Mouse (Mus musculus): ENCODE measurements around the gene Eef1akmt4.
A peak's percentile ranks its signal among the peaks of the same experiment; 100 is the strongest.
"Not testable (repeated sequence)": the region's sequence is repeated elsewhere in the genome, so short reads cannot be mapped to it uniquely, and the experiment has no call there.

The Eef1akmt4 gene

GRCm38 (mm10) chr16:20628871-20629391, 17.5 kb downstream of the Eef1akmt4 start:
- no peak for DNase-seq

- peak; percentile 24 for DNase-seq
Measured at GRCm38 (mm10) chr16:20629731-20630634, 18.6 kb downstream of the Eef1akmt4 start, which contains the start of gene Ece2. Gene Ece2 (plus strand): TSS chr16:20629828.

- DNase-seq, result no peak
Measured at GRCm38 (mm10) chr16:20637410-20637809, 26.0 kb downstream of the Eef1akmt4 start.

GRCm38 (mm10) chr16:20638367-20638766, 27.0 kb downstream of the Eef1akmt4 start:
- DNase-seq, result no peak

- DNase-seq, result peak; percentile 72
Measured at GRCm38 (mm10) chr16:20642161-20642560, 30.8 kb downstream of the Eef1akmt4 start.

- no peak for DNase-seq
Measured at GRCm38 (mm10) chr16:20643911-20644310, 32.5 kb downstream of the Eef1akmt4 start.

- peak; percentile 96 for DNase-seq
Measured at GRCm38 (mm10) chr16:20651076-20651946, 39.9 kb downstream of the Eef1akmt4 start, which contains the start of gene Psmd2. Gene Psmd2 (plus strand): TSS chr16:20651652.

- no peak for DNase-seq
Measured at GRCm38 (mm10) chr16:20651947-20652310, 40.5 kb downstream of the Eef1akmt4 start.

GRCm38 (mm10) chr16:20653315-20653714, 41.9 kb downstream of the Eef1akmt4 start:
- no peak for DNase-seq

- DNase-seq, result no peak
Measured at GRCm38 (mm10) chr16:20657661-20658060, 46.3 kb downstream of the Eef1akmt4 start.

GRCm38 (mm10) chr16:20668013-20668412, 56.6 kb downstream of the Eef1akmt4 start, which contains the start of gene Eif4g1:
Gene Eif4g1 (plus strand): TSS chr16:20668313.
- DNase-seq, result not testable (repeated sequence)
